Mouse (Mus musculus) embryo, embryonic 10 days (tissue): Measurements from ENCODE around the gene Cntnap1.
A peak's percentile ranks its signal among the peaks of the same experiment; 100 is the strongest.

Source experiments
- DNase-seq: peaks from one replicate; pipeline ENCODE4 v3.0.0-alpha.2; 2015; ENCODE audit warnings: low spot score

Gene Cntnap1

DNA sequence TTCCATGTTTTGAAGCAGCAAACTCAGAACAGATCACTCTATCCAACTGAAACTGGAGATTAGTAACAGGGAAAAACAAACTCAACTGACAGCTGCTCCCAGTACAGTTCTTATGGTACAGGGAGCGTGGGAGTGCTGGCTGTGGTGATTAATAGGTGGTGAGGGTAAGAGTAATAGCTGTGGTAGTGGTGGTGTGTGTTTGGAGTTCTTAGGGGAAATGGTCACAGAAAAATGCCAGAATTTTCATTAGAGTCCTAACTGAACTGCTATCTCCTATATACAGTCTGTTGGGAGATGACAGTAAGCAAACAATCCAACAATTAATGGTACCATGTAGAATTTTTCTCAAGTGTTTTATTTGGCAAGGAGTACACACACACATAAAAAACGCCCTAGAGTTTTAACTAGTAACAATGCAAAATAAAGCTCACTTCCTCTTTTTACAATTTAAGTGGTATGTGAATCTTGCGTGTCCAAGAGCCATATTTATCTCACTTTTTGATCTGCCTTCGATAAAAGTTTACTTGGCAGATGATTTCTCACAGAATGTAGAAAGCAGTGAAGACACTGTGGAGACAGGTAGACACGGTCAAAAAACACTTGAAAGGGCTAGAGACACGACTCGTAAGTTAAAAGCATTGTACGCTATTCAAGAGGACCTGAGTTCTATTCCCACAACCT, 51.1 kb downstream of the Cntnap1 start:
- DNase-seq = no peak

GRCm38 (mm10) chr11:101224337-101224736, 54.0 kb downstream of the Cntnap1 start:
- no peak for DNase-seq

DNA sequence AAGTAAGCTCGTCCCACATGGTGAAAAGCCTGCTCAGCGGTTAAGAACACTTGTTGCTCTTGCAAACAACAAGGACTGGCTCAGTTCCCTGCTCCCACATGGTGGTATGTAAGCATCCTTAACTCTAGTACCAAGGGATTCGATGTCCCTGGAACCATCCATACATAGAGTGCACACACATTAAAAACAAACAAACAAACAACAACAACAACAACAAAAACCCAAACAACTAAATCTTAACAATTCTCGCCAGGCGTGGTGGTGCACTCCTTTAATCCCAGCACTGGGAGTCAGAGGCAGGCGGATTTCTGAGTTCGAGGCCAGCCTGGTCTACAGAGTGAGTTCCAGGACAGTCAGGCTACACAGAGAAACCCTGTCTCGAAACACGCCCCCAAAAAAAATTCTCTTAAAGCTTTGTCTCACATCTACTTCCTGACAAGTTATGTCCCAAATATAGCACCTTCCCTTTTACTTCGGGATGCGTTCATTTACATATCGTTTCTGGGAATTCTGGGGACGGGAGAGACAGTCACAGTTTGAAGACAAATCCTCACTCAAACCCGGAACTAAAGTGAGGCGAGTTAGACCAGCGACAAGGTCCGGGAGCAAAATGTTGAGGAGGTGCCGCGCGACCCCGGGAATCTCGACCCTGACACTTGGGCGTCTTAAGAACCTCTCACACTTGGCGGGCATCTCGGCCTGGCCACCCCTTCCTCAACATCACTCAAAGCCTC, 55.2 kb downstream of the Cntnap1 start:
- DNase-seq = no peak

DNA sequence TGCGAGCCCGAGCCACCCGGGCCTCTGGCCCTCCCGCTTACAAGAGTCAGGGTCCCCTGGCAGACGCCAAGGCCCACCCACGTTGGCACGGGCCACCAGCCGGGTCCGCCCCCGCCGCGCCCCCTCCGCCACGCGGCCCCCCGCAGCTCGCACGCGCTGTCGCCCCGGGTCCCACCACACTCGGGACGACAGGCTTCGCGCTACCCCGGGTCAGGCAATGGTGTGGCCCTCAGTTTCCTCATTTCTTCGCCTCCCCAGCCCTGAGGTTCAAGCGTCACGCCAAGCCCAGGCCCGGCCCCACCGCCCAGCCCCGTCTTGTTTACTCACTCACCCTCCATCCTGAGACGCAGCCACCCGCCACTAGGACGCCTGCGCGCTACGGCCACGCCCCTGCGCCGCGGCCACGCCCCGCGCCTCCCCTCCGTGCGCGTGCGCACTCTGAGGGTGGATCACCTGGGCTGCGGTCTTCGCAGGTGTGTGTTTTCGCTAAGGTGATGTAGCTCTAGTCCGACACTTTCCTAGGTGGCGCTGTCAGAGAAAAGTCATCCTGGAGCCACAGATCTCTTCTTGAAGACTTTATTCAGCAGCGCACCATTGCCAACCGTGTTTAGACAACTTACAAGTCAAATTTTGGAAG, 55.9 kb downstream of the Cntnap1 start, which contains the start of gene Ezh1:
Ezh1 (minus strand) TSS at position 399 of the 637 bp plus-strand sequence.
- DNase-seq = peak; percentile 91

DNA sequence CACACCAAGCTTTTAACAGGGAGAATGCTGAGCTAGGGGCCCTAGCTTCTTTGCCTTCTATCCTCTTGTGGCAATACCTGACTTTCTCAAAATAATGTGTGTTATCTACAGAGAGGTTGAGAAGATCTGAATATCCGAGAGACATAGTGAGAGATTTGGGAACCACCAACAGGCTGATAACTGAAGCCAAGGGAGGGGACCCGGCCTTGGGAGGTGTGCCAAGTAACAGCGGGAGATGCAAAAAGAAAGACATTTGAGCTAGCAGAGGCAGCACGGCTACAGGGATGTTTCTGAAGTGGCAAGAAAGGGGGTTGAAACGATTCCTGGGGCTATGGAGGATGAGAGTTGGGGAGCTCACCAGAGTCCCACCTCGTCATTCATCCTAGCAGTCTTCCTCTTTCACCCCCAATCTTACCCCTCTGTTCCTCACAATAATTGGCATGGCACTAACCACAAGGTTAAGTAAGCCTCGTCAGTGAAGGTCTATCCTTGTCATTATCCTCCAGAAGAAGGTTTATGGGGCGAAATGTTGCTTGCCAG, 59.1 kb downstream of the Cntnap1 start:
- no peak for DNase-seq

DNA sequence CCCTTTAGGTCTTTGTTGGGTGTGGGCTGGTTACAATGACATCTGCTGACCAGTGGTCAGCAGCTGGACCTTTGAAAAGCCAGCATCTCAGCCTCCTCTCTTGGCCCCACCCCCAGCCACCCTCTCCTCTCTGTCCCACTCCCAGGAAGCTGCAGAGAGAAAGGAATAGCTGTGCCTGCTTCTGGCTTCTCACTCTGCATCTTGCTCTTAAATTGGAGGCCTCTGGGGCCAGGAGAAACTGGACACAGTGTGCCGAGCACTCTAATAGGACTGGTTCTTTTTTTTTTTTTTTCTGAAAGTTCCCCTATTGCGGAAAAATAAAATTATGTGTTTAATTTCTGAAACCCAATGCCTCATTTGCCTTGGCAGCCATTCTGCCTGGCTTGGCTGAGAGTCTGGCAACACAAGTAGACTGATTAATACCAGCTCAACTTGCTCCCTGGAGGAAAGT, 59.8 kb downstream of the Cntnap1 start:
- no peak for DNase-seq

GRCm38 (mm10) chr11:101230526-101230925, 60.2 kb downstream of the Cntnap1 start:
- DNase-seq = peak; percentile 22

DNA sequence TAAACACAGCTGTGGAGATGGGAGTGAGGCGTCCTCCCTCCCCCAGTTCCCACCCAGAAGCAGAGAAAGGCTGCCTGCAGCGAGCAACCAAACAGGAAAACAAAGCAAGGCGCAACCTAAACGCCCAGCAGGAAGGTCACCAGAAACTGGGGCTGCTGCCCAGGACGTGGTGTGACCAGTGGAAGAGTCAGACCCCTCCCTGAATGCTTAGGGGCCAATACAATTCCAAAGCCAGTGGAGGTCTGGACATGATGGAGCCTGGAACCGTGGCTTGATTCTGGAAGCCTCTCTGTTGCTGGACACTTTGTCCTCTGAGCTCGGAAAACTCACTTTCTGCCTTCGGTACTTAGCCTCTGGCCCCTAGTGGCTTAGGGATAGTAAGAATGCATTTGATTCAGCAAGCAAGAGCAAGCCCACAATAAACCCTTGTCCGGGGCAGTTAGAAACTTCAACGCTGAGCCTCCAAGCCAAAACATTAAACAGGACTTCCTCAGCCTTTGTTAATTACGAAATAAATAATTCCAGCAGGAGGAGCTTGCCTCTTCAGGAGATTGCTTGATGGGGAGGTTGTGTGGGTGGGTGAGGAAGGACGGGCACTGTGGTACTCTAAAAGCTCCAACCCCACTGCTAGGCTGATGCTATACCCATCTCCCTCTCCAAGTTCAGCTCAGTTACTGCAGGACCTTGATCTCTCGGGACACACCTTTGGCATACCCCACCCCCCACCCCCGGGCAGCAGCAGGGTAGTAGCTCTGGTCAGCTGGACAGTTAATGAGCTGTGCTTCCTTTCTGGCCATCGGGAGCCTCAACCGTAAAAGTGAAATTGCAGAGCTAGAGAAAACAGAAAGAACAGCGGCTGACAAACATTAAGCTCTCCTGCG, 60.9 kb downstream of the Cntnap1 start:
- peak; percentile 70 for DNase-seq

GRCm38 (mm10) chr11:101232010-101232839, 61.9 kb downstream of the Cntnap1 start:
- DNase-seq = peak; percentile 63

GRCm38 (mm10) chr11:101233240-101233639, 62.9 kb downstream of the Cntnap1 start:
- no peak for DNase-seq

GRCm38 (mm10) chr11:101234124-101234523, 63.8 kb downstream of the Cntnap1 start:
- DNase-seq = no peak

DNA sequence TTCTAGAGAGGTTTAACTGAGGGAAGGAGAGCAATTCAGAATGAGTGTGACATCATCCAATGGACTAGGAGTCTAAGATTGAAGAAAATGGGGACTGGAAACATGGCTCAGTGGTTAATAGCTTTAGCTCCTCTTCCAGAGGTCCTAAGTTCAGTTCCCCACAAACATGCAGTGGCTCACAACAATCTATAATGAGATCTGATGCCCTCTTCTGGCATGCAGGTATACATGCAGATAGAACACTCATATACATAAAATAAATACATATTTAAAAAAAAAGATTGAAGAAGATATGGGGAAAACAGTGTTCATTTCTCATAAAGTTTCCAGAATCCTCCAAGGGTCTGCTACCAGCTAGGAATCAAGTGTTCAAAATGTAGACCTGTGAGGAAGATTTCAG, 65.1 kb downstream of the Cntnap1 start:
- no peak for DNase-seq

DNA sequence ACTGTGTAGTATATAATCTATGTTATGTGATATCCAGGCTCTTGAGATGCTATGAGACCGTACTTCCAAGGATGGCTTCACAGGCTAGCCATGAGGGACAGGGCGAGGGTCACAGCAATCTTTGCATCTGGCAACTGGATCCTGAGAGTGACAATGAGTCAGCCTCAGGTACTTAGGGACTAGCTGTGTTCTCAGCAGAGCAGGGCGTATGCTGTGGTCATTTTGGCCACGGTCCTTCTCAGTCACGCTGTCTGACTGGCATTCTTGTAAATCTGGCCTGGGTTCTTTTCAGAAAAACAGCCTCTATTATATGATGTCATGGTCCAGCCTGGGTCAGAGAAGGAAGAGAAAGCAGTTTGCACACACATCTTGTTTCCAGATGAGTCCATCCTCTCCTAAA, 66.5 kb downstream of the Cntnap1 start:
- no peak for DNase-seq

DNA sequence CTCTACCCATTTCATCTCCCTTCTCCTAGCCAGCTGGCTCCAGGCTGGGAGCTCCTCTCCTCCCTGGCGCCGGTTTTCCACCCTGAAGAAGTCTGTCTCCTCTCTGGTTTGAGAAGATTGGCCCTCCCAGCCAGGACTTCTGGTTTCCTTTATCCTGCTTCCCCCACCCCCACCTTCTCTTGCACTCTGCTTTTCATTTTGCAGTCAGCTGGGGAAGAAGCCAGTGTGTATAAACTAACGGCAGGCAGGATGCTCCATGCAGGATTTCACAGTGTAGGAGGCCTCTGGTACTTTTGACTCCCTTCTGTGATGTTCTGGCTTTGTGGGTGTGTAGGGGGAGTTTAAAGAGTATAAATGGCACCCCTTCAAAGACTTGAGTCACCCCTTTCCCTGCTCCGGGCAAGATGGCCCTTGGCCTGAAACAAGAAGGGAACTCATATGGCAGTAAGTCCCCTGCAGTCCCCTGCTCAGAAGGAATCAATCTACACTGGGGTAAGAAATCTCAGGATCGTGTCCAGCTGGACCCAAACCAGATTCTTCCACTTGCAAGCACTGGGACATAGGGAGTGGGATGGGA, 67.8 kb downstream of the Cntnap1 start:
- no peak for DNase-seq
